Mouse (Mus musculus): Measurements from ENCODE around the gene Olfr1389.

DNA sequence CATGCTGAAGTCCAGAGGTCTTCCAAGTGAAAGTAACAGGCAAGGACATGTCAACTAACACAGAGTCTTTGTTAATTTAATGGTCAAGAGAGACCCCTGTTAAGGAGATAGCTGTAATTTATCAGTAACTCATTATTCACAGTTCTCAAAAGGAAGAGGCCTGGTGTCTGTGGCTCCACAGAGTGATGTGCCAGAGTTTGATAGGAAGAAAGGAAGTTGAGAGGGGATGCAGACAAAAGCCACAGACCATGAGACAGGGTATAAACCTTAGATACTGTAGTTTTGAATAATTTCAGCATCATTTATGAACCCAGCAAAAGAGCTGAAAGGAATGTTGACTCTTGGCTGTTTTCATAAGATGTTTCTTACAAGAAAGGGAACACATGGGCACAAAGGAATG lies 39.7 kb upstream of the Olfr1389 start:
- no peak for TF ChIP-seq CTCF (IDR thresholded peaks at IDR 0.05; ENCODE audit: extremely low read depth, insufficient read length, insufficient replicate concordance, low read depth, low read length)
- TF ChIP-seq POLR2A (IDR thresholded peaks at IDR 0.05; ENCODE audit: low read depth, low read length), result no peak

All from small intestine, adult 2 months (tissue).